Mouse (Mus musculus) lung, postnatal 10 days (tissue): ENCODE results near the gene Dusp22.
A peak's percentile ranks its signal among the peaks of the same experiment; 100 is the strongest.

Source experiments
- DNase-seq: peaks from one replicate; pipeline ENCODE4 v3.0.0; 2021

Gene Dusp22

GRCm38 (mm10) chr13:30716611-30717010 lies 56.8 kb downstream of the Dusp22 start:
- DNase-seq, result no peak

GRCm38 (mm10) chr13:30722601-30723000 lies 62.8 kb downstream of the Dusp22 start:
- DNase-seq, result no peak

GRCm38 (mm10) chr13:30723258-30723657 lies 63.5 kb downstream of the Dusp22 start:
- DNase-seq, result no peak

- no peak for DNase-seq
Measured at GRCm38 (mm10) chr13:30723858-30724257, 64.1 kb downstream of the Dusp22 start.

GRCm38 (mm10) chr13:30724691-30725271 lies 65.0 kb downstream of the Dusp22 start:
- peak; percentile 32 for DNase-seq

- no peak for DNase-seq
Measured at GRCm38 (mm10) chr13:30726879-30727278, 67.1 kb downstream of the Dusp22 start.

GRCm38 (mm10) chr13:30728155-30728554 lies 68.4 kb downstream of the Dusp22 start:
- DNase-seq, result no peak

- DNase-seq, result peak; percentile 69
Measured at GRCm38 (mm10) chr13:30729245-30729644, 69.4 kb downstream of the Dusp22 start.

- no peak for DNase-seq
Measured at GRCm38 (mm10) chr13:30730104-30730793, 70.5 kb downstream of the Dusp22 start.

GRCm38 (mm10) chr13:30732709-30733445 lies 73.1 kb downstream of the Dusp22 start:
- no peak for DNase-seq

- DNase-seq, result no peak
Measured at GRCm38 (mm10) chr13:30736721-30737120, 76.9 kb downstream of the Dusp22 start.

- DNase-seq, result no peak
Measured at GRCm38 (mm10) chr13:30737257-30737656, 77.5 kb downstream of the Dusp22 start.

GRCm38 (mm10) chr13:30738310-30738840 lies 78.6 kb downstream of the Dusp22 start:
- DNase-seq, result no peak

- DNase-seq, result no peak
Measured at GRCm38 (mm10) chr13:30741172-30741571, 81.4 kb downstream of the Dusp22 start.

- DNase-seq, result no peak
Measured at GRCm38 (mm10) chr13:30742411-30742970, 82.7 kb downstream of the Dusp22 start.

GRCm38 (mm10) chr13:30745121-30745520 lies 85.3 kb downstream of the Dusp22 start:
- no peak for DNase-seq

- DNase-seq, result no peak
Measured at GRCm38 (mm10) chr13:30747068-30747467, 87.3 kb downstream of the Dusp22 start.

- no peak for DNase-seq
Measured at GRCm38 (mm10) chr13:30747504-30747903, 87.7 kb downstream of the Dusp22 start.

GRCm38 (mm10) chr13:30748321-30748720 lies 88.5 kb downstream of the Dusp22 start:
- no peak for DNase-seq

GRCm38 (mm10) chr13:30749021-30749556 lies 89.3 kb downstream of the Dusp22 start, which contains the start of gene Irf4:
TSS of gene Irf4 (plus strand) at chr13:30749226.
- DNase-seq, result peak; percentile 58

- DNase-seq, result no peak
Measured at GRCm38 (mm10) chr13:30749557-30750141, 89.8 kb downstream of the Dusp22 start.

GRCm38 (mm10) chr13:30750461-30751303 lies 90.9 kb downstream of the Dusp22 start:
- DNase-seq, result no peak
